Mouse (Mus musculus) spleen, postnatal 14 days (tissue): Measurements from ENCODE around the gene Kcng3.

Source experiments
- DNase-seq, 2 experiments: peaks; one replicate each; pipeline ENCODE4 v3.0.0; 2021 to 2022; ENCODE audit warnings: low spot score in 2 of 2

Kcng3 gene

GRCm38 (mm10) chr17:83554997-83555396 lies 76.7 kb downstream of the Kcng3 start:
- no peak for DNase-seq

GRCm38 (mm10) chr17:83548501-83549233 lies 83.0 kb downstream of the Kcng3 start:
- no peak for DNase-seq

- no peak for DNase-seq
Observed at GRCm38 (mm10) chr17:83547145-83547544, 84.5 kb downstream of the Kcng3 start.

GRCm38 (mm10) chr17:83545756-83546742 lies 85.6 kb downstream of the Kcng3 start:
- DNase-seq: no peak

- DNase-seq: no peak
Observed at GRCm38 (mm10) chr17:83545259-83545658, 86.4 kb downstream of the Kcng3 start.

GRCm38 (mm10) chr17:83542424-83542823 lies 89.3 kb downstream of the Kcng3 start:
- DNase-seq: no peak

GRCm38 (mm10) chr17:83539262-83540037 lies 92.2 kb downstream of the Kcng3 start:
- DNase-seq: no peak

GRCm38 (mm10) chr17:83538694-83539093 lies 93.0 kb downstream of the Kcng3 start:
- no peak for DNase-seq

GRCm38 (mm10) chr17:83538141-83538540 lies 93.6 kb downstream of the Kcng3 start:
- no peak for DNase-seq
